Mouse (Mus musculus): ENCODE data around the gene Mtfmt. TPM values are rescaled to one million over a fixed set of nuclear protein-coding genes. Genes with fewer than 3 reads are reported as not detected.
A peak's percentile ranks its signal among the peaks of the same experiment; 100 is the strongest.

The Mtfmt gene
- polyA plus RNA-seq, 1 experiment from 2014 or later, result 20.1 TPM

GRCm38 (mm10) chr9:65399934-65400333, 35.6 kb upstream of the Mtfmt start:
- Histone ChIP-seq H3K4me2 (ENCODE audit: low read depth, low read length) (peak overlapping the region; percentile 72), H3K36me3 (ENCODE audit: control insufficient read depth, insufficient read depth, low read length) (no peaks in the 10 kb centered on the region), H3K27me3 (ENCODE audit: control insufficient read depth, insufficient read depth, low read depth, low read length) (no peaks in the 10 kb centered on the region), H3K9me3 (ENCODE audit: control insufficient read depth, low read length) (no peaks in the 10 kb centered on the region), H3K9ac (ENCODE audit: low read length) (peak overlapping the region; percentile 76), H3K27ac (ENCODE audit: low read length) (peak overlapping the region; percentile 31), H3K4me3 (ENCODE audit: low read length) (peak overlapping the region; percentile 63), H3K4me1 (replicated peaks; ENCODE audit: control insufficient read depth, insufficient read depth, low read length) (peaks cover 21% of the 10 kb centered on the region)
- no peak for ATAC-seq (ENCODE audit: low read depth)
- 47% methylated on average over 6 of the region's 6 CpGs for WGBS

- H3K9me3 ChIP-seq (ENCODE audit: control insufficient read depth, low read length), result no peaks in the 10 kb centered on the region
- 0 out of 2 replicates have a peak overlapping the region, but pooled peaks have one; percentile 5 for H3K9ac ChIP-seq (ENCODE audit: low read length)
- H3K27me3 ChIP-seq (ENCODE audit: control insufficient read depth, insufficient read depth, low read depth, low read length), result no peaks in the 10 kb centered on the region
- WGBS, result 42% methylated on average over 15 of the region's 15 CpGs
- peaks cover 20% of the 10 kb centered on the region for H3K4me1 ChIP-seq (replicated peaks; ENCODE audit: control insufficient read depth, insufficient read depth, low read length)
- no peak overlapping the region for H3K4me2 ChIP-seq (ENCODE audit: low read depth, low read length)
- peak; percentile 89 for ATAC-seq (ENCODE audit: low read depth)
- peak overlapping the region; percentile 92 for H3K27ac ChIP-seq (ENCODE audit: low read length)
- H3K4me3 ChIP-seq (ENCODE audit: low read length), result 0 out of 2 replicates have a peak overlapping the region, but pooled peaks have one; percentile 19
- no peaks in the 10 kb centered on the region for H3K36me3 ChIP-seq (ENCODE audit: control insufficient read depth, insufficient read depth, low read length)
These were observed 31.0 kb upstream of the Mtfmt start for GRCm38 (mm10) chr9:65404331-65405183.

GRCm38 (mm10) chr9:65405184-65405449, 30.5 kb upstream of the Mtfmt start:
- no peaks in the 10 kb centered on the region for H3K9me3 ChIP-seq (ENCODE audit: control insufficient read depth, low read length)
- 84% methylated on average over 2 of the region's 2 CpGs for WGBS
- no peak overlapping the region for H3K4me3 ChIP-seq (ENCODE audit: low read length)
- H3K27me3 ChIP-seq (ENCODE audit: control insufficient read depth, insufficient read depth, low read depth, low read length), result no peaks in the 10 kb centered on the region
- 0 out of 2 replicates have a peak overlapping the region, but pooled peaks have one; percentile 5 for H3K9ac ChIP-seq (ENCODE audit: low read length)
- no peak overlapping the region for H3K4me2 ChIP-seq (ENCODE audit: low read depth, low read length)
- ATAC-seq (ENCODE audit: low read depth), result no peak
- H3K27ac ChIP-seq (ENCODE audit: low read length), result peak overlapping the region; percentile 89
- H3K36me3 ChIP-seq (ENCODE audit: control insufficient read depth, insufficient read depth, low read length), result no peaks in the 10 kb centered on the region
- peaks cover 16% of the 10 kb centered on the region for H3K4me1 ChIP-seq (replicated peaks; ENCODE audit: control insufficient read depth, insufficient read depth, low read length)

GRCm38 (mm10) chr9:65407327-65407726, 28.3 kb upstream of the Mtfmt start:
- Histone ChIP-seq H3K9ac (ENCODE audit: low read length) (no peak overlapping the region), H3K27ac (ENCODE audit: low read length) (no peak overlapping the region), H3K4me1 (replicated peaks; ENCODE audit: control insufficient read depth, insufficient read depth, low read length) (peaks cover 13% of the 10 kb centered on the region), H3K27me3 (ENCODE audit: control insufficient read depth, insufficient read depth, low read depth, low read length) (no peaks in the 10 kb centered on the region), H3K9me3 (ENCODE audit: control insufficient read depth, low read length) (no peaks in the 10 kb centered on the region), H3K4me2 (ENCODE audit: low read depth, low read length) (no peak overlapping the region), H3K4me3 (ENCODE audit: low read length) (no peak overlapping the region), H3K36me3 (ENCODE audit: control insufficient read depth, insufficient read depth, low read length) (peaks cover 4% of the 10 kb centered on the region; the same call in 1 of the 2 replicates)
- ATAC-seq (ENCODE audit: low read depth), result no peak
- WGBS, result 72% methylated on average over 5 of the region's 5 CpGs

GRCm38 (mm10) chr9:65407861-65408260, 27.7 kb upstream of the Mtfmt start:
- H3K4me1 ChIP-seq (replicated peaks; ENCODE audit: control insufficient read depth, insufficient read depth, low read length), result peaks cover 9% of the 10 kb centered on the region
- 62% methylated on average over 3 of the region's 3 CpGs for WGBS
- no peak for ATAC-seq (ENCODE audit: low read depth)
- H3K4me3 ChIP-seq (ENCODE audit: low read length), result no peak overlapping the region
- H3K9me3 ChIP-seq (ENCODE audit: control insufficient read depth, low read length), result no peaks in the 10 kb centered on the region
- no peak overlapping the region for H3K27ac ChIP-seq (ENCODE audit: low read length)
- H3K27me3 ChIP-seq (ENCODE audit: control insufficient read depth, insufficient read depth, low read depth, low read length), result no peaks in the 10 kb centered on the region
- H3K4me2 ChIP-seq (ENCODE audit: low read depth, low read length), result no peak overlapping the region
- peaks cover 4% of the 10 kb centered on the region; the same call in 1 of the 2 replicates for H3K36me3 ChIP-seq (ENCODE audit: control insufficient read depth, insufficient read depth, low read length)
- H3K9ac ChIP-seq (ENCODE audit: low read length), result no peak overlapping the region

- Histone ChIP-seq H3K9ac (ENCODE audit: low read length) (no peak overlapping the region), H3K9me3 (ENCODE audit: control insufficient read depth, low read length) (no peaks in the 10 kb centered on the region), H3K27ac (ENCODE audit: low read length) (no peak overlapping the region), H3K36me3 (ENCODE audit: control insufficient read depth, insufficient read depth, low read length) (peaks cover 4% of the 10 kb centered on the region; the same call in 1 of the 2 replicates), H3K4me2 (ENCODE audit: low read depth, low read length) (no peak overlapping the region), H3K4me3 (ENCODE audit: low read length) (no peak overlapping the region), H3K4me1 (replicated peaks; ENCODE audit: control insufficient read depth, insufficient read depth, low read length) (peaks cover 9% of the 10 kb centered on the region), H3K27me3 (ENCODE audit: control insufficient read depth, insufficient read depth, low read depth, low read length) (no peaks in the 10 kb centered on the region)
- 42% methylated on average over 5 of the region's 5 CpGs for WGBS
- no peak for ATAC-seq (ENCODE audit: low read depth)
These were observed 26.7 kb upstream of the Mtfmt start for GRCm38 (mm10) chr9:65408871-65409295.

- Histone ChIP-seq H3K9ac (ENCODE audit: low read length) (no peak overlapping the region), H3K4me3 (ENCODE audit: low read length) (no peak overlapping the region), H3K4me2 (ENCODE audit: low read depth, low read length) (no peak overlapping the region), H3K27me3 (ENCODE audit: control insufficient read depth, insufficient read depth, low read depth, low read length) (no peaks in the 10 kb centered on the region), H3K27ac (ENCODE audit: low read length) (no peak overlapping the region), H3K36me3 (ENCODE audit: control insufficient read depth, insufficient read depth, low read length) (peaks cover 4% of the 10 kb centered on the region; the same call in 1 of the 2 replicates), H3K9me3 (ENCODE audit: control insufficient read depth, low read length) (no peaks in the 10 kb centered on the region), H3K4me1 (replicated peaks; ENCODE audit: control insufficient read depth, insufficient read depth, low read length) (no peaks in the 10 kb centered on the region; the same call in 1 of the 2 replicates)
- ATAC-seq (ENCODE audit: low read depth), result no peak
- WGBS, result 68% methylated on average over 8 of the region's 8 CpGs
These were observed 25.2 kb upstream of the Mtfmt start for GRCm38 (mm10) chr9:65410378-65410777.

GRCm38 (mm10) chr9:65411326-65411725, 24.3 kb upstream of the Mtfmt start:
- Histone ChIP-seq H3K4me2 (ENCODE audit: low read depth, low read length) (no peak overlapping the region), H3K4me1 (replicated peaks; ENCODE audit: control insufficient read depth, insufficient read depth, low read length) (no peaks in the 10 kb centered on the region; the same call in 1 of the 2 replicates), H3K9me3 (ENCODE audit: control insufficient read depth, low read length) (no peaks in the 10 kb centered on the region), H3K27me3 (ENCODE audit: control insufficient read depth, insufficient read depth, low read depth, low read length) (no peaks in the 10 kb centered on the region), H3K4me3 (ENCODE audit: low read length) (no peak overlapping the region), H3K36me3 (ENCODE audit: control insufficient read depth, insufficient read depth, low read length) (peaks cover 4% of the 10 kb centered on the region; the same call in 1 of the 2 replicates), H3K27ac (ENCODE audit: low read length) (no peak overlapping the region), H3K9ac (ENCODE audit: low read length) (no peak overlapping the region)
- no peak for ATAC-seq (ENCODE audit: low read depth)
- WGBS, result 55% methylated on average over 3 of the region's 3 CpGs

GRCm38 (mm10) chr9:65417738-65418137, 17.8 kb upstream of the Mtfmt start:
- no peaks in the 10 kb centered on the region for H3K4me1 ChIP-seq (replicated peaks; ENCODE audit: control insufficient read depth, insufficient read depth, low read length)
- no peaks in the 10 kb centered on the region for H3K36me3 ChIP-seq (ENCODE audit: control insufficient read depth, insufficient read depth, low read length)
- H3K9me3 ChIP-seq (ENCODE audit: control insufficient read depth, low read length), result no peaks in the 10 kb centered on the region
- no peaks in the 10 kb centered on the region for H3K27me3 ChIP-seq (ENCODE audit: control insufficient read depth, insufficient read depth, low read depth, low read length)
- ATAC-seq (ENCODE audit: low read depth), result peak; percentile 47; the same call in 1 of the 2 replicates
- no peak overlapping the region for H3K4me2 ChIP-seq (ENCODE audit: low read depth, low read length)
- H3K4me3 ChIP-seq (ENCODE audit: low read length), result no peak overlapping the region
- H3K27ac ChIP-seq (ENCODE audit: low read length), result no peak overlapping the region
- WGBS, result 33% methylated on average over 3 of the region's 3 CpGs
- H3K9ac ChIP-seq (ENCODE audit: low read length), result no peak overlapping the region
